Mouse (Mus musculus) liver, embryonic 15.5 days (tissue): ENCODE measurements around the gene Utrn. TPM values are rescaled to one million over a fixed set of nuclear protein-coding genes. Genes with fewer than 3 reads are reported as not detected.

Experiments
- ATAC-seq: fragments of 200-750 bp; cut with Nextera tagmentation; 2 replicates; pipeline ENCODE4 v1.8.0; 2017; ENCODE audit warnings: moderate number of reproducible peaks, mild to moderate bottlenecking, moderate library complexity; ENCODE audit not compliant: insufficient read depth
- H3K27ac ChIP-seq: fragments of 300-500 bp; sonication (generic); replicated peaks from 2 replicates; pipeline ENCODE4 v1.5.1; 2015; ENCODE audit warnings: mild to moderate bottlenecking, inconsistent platforms
- H3K27me3 ChIP-seq: fragments of 300-500 bp; sonication (generic); 2 replicates; pipeline ENCODE4 v1.6.1; 2015; ENCODE audit warnings: mild to moderate bottlenecking, inconsistent platforms
- H3K36me3 ChIP-seq: fragments of 300-500 bp; sonication (generic); replicated peaks from 2 replicates; pipeline ENCODE4 v1.6.1; 2015; ENCODE audit warnings: moderate library complexity, mild to moderate bottlenecking, inconsistent platforms
- H3K4me1 ChIP-seq: fragments of 300-500 bp; sonication (generic); replicated peaks from 2 replicates; pipeline ENCODE4 v1.6.1; 2015; ENCODE audit warnings: inconsistent platforms
- H3K4me2 ChIP-seq: fragments of 300-500 bp; sonication (generic); 2 replicates; pipeline ENCODE4 v1.6.1; 2015; ENCODE audit warnings: moderate library complexity, mild to moderate bottlenecking, inconsistent platforms
- H3K4me3 ChIP-seq: fragments of 300-500 bp; sonication (generic); replicated peaks from 2 replicates; pipeline ENCODE4 v1.5.1; 2015; ENCODE audit warnings: mild to moderate bottlenecking, inconsistent platforms
- H3K9ac ChIP-seq: fragments of 300-500 bp; sonication (generic); 2 replicates; pipeline ENCODE4 v1.6.1; 2015; ENCODE audit warnings: moderate library complexity, mild to moderate bottlenecking, inconsistent platforms
- H3K9me3 ChIP-seq: fragments of 300-500 bp; sonication (generic); replicated peaks from 2 replicates; pipeline ENCODE4 v1.6.1; 2016; ENCODE audit warnings: inconsistent platforms
- WGBS: fragments of 180-500 bp; shearing (Covaris S2); methylation state at CpG from one replicate; pipeline ENCODE4 v1.1.7; 2015; ENCODE audit warnings: mixed read lengths; ENCODE audit not compliant: insufficient replicate concordance; 5-methylcytosine and 5-hydroxymethylcytosine counted together
- polyA plus RNA-seq: library from polyadenylated mRNA; unstranded; fragments of >200 nt; fragmentation: Nextera tagmentation; extraction: Ambion mirVana; gene quantifications from 2 replicates; pipeline ENCODE4 v1.2.1, GENCODE M21; 2015

The Utrn gene
- polyA plus RNA-seq, 1 experiment from 2014 or later: 8.2 TPM

- peak overlapping the region; percentile 83 for H3K27ac ChIP-seq
- H3K9me3 ChIP-seq: no peaks in the 10 kb centered on the region
- no peak for ATAC-seq
- H3K4me3 ChIP-seq: 0 out of 2 replicates have a peak overlapping the region, but pooled peaks have one; percentile 40
- H3K4me1 ChIP-seq: peaks cover 47% of the 10 kb centered on the region
- no peaks in the 10 kb centered on the region for H3K27me3 ChIP-seq
- no peaks in the 10 kb centered on the region for H3K36me3 ChIP-seq
- peak overlapping the region; percentile 69 for H3K4me2 ChIP-seq
- H3K9ac ChIP-seq: no peak overlapping the region
- 33% methylated on average over 4 of the region's 4 CpGs for WGBS
Observed at GRCm38 (mm10) chr10:12813881-12814280, 55.3 kb downstream of the Utrn start.

GRCm38 (mm10) chr10:12813211-12813811, 55.9 kb downstream of the Utrn start:
- Histone ChIP-seq H3K4me2 (peak overlapping the region; percentile 69), H3K36me3 (no peaks in the 10 kb centered on the region), H3K4me3 (peak overlapping the region; percentile 40), H3K9ac (peak overlapping the region; percentile 8; the same call in 1 of the 2 replicates), H3K27ac (peak overlapping the region; percentile 83), H3K4me1 (peaks cover 47% of the 10 kb centered on the region), H3K9me3 (no peaks in the 10 kb centered on the region), H3K27me3 (no peaks in the 10 kb centered on the region)
- 17% methylated on average over 12 of the region's 12 CpGs for WGBS
- ATAC-seq: peak; percentile 89

DNA sequence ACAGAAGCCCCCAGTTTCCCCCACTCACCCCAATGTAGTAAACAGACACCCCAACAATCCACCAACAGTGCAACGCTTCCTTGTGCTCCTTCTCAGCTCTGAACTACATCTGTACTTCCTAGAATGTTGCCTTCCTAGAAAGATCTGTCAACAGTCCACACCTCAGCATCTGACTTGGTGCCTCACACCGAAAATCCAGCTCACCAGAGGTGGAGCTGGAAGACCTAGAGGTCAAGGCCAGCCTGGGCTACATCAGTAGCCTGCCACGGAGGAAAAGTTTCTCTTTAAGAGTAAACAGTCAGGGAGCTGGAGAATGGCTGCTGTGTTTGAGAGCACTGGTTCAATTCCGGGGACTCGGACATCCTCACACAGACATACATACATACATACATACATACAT, 56.5 kb downstream of the Utrn start:
- peaks cover 47% of the 10 kb centered on the region for H3K4me1 ChIP-seq
- peak overlapping the region; percentile 40 for H3K4me3 ChIP-seq
- H3K27ac ChIP-seq: peak overlapping the region; percentile 83
- no peaks in the 10 kb centered on the region for H3K9me3 ChIP-seq
- H3K36me3 ChIP-seq: no peaks in the 10 kb centered on the region
- H3K4me2 ChIP-seq: peak overlapping the region; percentile 69
- H3K9ac ChIP-seq: 0 out of 2 replicates have a peak overlapping the region, but pooled peaks have one; percentile 27
- WGBS: 27% methylated on average over 5 of the region's 5 CpGs
- H3K27me3 ChIP-seq: no peaks in the 10 kb centered on the region
- peak; percentile 69 for ATAC-seq

- no peak overlapping the region for H3K4me2 ChIP-seq
- H3K27ac ChIP-seq: no peak overlapping the region
- H3K9ac ChIP-seq: no peak overlapping the region
- H3K9me3 ChIP-seq: no peaks in the 10 kb centered on the region
- no peaks in the 10 kb centered on the region for H3K36me3 ChIP-seq
- 42% methylated on average over 2 of the region's 2 CpGs for whole genome bisulfite sequencing
- no peak overlapping the region for H3K4me3 ChIP-seq
- ATAC-seq: no peak
- H3K27me3 ChIP-seq: no peaks in the 10 kb centered on the region
- H3K4me1 ChIP-seq: peaks cover 49% of the 10 kb centered on the region
Observed at GRCm38 (mm10) chr10:12810816-12811215, 58.3 kb downstream of the Utrn start.

GRCm38 (mm10) chr10:12809702-12810101, 59.5 kb downstream of the Utrn start:
- H3K4me3 ChIP-seq: no peak overlapping the region
- no peaks in the 10 kb centered on the region for H3K27me3 ChIP-seq
- no peaks in the 10 kb centered on the region for H3K36me3 ChIP-seq
- peaks cover 44% of the 10 kb centered on the region for H3K4me1 ChIP-seq
- 24% methylated on average over 3 of the region's 3 CpGs for WGBS
- H3K4me2 ChIP-seq: no peak overlapping the region
- H3K27ac ChIP-seq: no peak overlapping the region
- no peak overlapping the region for H3K9ac ChIP-seq
- no peak for ATAC-seq
- H3K9me3 ChIP-seq: no peaks in the 10 kb centered on the region

DNA sequence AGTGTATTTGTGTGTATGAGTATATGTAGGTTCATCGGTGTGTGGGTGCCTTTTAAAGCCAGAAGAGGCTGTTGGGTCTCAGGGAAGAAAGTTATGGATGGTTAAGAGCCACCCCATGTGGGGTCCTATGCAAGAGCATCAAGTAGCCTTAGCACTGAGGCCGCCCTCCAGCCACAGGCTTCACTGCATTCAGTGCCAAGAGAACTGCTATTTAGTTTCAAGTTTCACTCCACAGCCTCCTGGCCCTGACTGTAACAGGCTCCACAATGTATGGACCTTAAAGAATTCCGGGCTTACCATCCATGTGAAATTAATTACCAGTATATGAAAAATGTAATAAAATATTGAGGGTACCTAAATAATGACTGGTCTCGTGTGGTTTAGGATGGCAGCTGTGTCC, 60.7 kb downstream of the Utrn start:
- H3K9me3 ChIP-seq: no peaks in the 10 kb centered on the region
- ATAC-seq: no peak
- H3K9ac ChIP-seq: no peak overlapping the region
- H3K4me3 ChIP-seq: no peak overlapping the region
- no peaks in the 10 kb centered on the region for H3K36me3 ChIP-seq
- H3K27ac ChIP-seq: no peak overlapping the region
- 68% methylated on average over 4 of the region's 4 CpGs for WGBS
- peaks cover 32% of the 10 kb centered on the region for H3K4me1 ChIP-seq
- H3K4me2 ChIP-seq: no peak overlapping the region
- H3K27me3 ChIP-seq: no peaks in the 10 kb centered on the region

GRCm38 (mm10) chr10:12807706-12808105, 61.5 kb downstream of the Utrn start:
- no peak for ATAC-seq
- Histone ChIP-seq H3K9ac (no peak overlapping the region), H3K4me3 (no peak overlapping the region), H3K4me2 (no peak overlapping the region), H3K9me3 (no peaks in the 10 kb centered on the region), H3K27me3 (no peaks in the 10 kb centered on the region), H3K27ac (no peak overlapping the region), H3K36me3 (no peaks in the 10 kb centered on the region), H3K4me1 (peaks cover 24% of the 10 kb centered on the region)
- WGBS: 73% methylated on average over 9 of the region's 9 CpGs

- ATAC-seq: no peak
- H3K27ac ChIP-seq: no peak overlapping the region
- no peak overlapping the region for H3K4me2 ChIP-seq
- H3K36me3 ChIP-seq: no peaks in the 10 kb centered on the region
- no peaks in the 10 kb centered on the region for H3K9me3 ChIP-seq
- H3K9ac ChIP-seq: no peak overlapping the region
- H3K27me3 ChIP-seq: no peaks in the 10 kb centered on the region
- peaks cover 9% of the 10 kb centered on the region for H3K4me1 ChIP-seq
- WGBS: 48% methylated on average over 2 of the region's 2 CpGs
- H3K4me3 ChIP-seq: no peak overlapping the region
Observed at GRCm38 (mm10) chr10:12805826-12806225, 63.3 kb downstream of the Utrn start.

- no peak overlapping the region for H3K4me2 ChIP-seq
- no peaks in the 10 kb centered on the region for H3K36me3 ChIP-seq
- no peaks in the 10 kb centered on the region for H3K9me3 ChIP-seq
- H3K4me3 ChIP-seq: no peak overlapping the region
- H3K4me1 ChIP-seq: peaks cover 4% of the 10 kb centered on the region; the same call in 1 of the 2 replicates
- no peak overlapping the region for H3K27ac ChIP-seq
- no peak overlapping the region for H3K9ac ChIP-seq
- no peak for ATAC-seq
- 67% methylated on average over 1 of the region's 1 CpGs for WGBS
- no peaks in the 10 kb centered on the region for H3K27me3 ChIP-seq
Observed at GRCm38 (mm10) chr10:12803939-12804338, 65.2 kb downstream of the Utrn start.

DNA sequence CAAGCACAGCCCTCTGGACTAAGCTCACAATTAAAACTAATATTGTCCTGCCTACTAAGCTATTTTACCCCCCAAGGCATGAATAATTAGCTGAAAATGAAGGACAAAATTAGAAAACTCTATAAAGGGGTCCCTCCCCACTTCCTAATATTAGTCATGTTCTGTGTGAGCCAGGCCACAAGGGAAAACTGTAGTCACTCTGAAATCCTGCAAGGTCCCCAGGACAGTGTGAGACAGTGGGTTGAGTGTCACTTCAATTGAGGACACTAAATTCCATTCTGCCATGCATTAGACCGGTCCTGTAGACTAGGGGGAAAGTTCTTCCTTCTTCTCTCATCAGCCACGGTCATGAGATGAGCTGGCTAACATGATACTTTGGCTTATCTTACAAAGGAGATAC, 69.7 kb downstream of the Utrn start:
- WGBS: 71% methylated on average over 2 of the region's 2 CpGs
- no peaks in the 10 kb centered on the region for H3K9me3 ChIP-seq
- H3K27ac ChIP-seq: no peak overlapping the region
- H3K36me3 ChIP-seq: no peaks in the 10 kb centered on the region
- H3K4me1 ChIP-seq: no peaks in the 10 kb centered on the region
- H3K27me3 ChIP-seq: no peaks in the 10 kb centered on the region
- H3K4me3 ChIP-seq: no peak overlapping the region
- no peak for ATAC-seq
- H3K9ac ChIP-seq: no peak overlapping the region
- no peak overlapping the region for H3K4me2 ChIP-seq

DNA sequence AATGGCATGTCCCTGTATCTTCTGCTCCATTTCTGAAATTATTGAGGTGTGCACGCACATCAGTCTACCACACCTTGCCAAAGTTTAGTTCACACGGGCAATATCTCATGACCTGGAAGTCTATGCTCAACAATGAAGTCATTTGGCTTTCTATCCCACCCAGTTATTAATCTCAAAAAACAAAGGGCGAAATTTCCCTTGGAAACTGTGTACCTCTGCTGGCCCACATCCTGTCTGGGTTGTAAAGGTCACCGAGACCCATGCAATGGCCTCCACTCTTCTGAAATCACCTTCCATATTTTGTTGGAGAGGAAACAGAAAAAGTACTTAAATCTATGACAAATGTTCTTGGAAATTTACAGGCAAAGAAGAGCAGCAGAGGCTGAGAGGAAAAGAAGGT, 70.9 kb downstream of the Utrn start:
- Histone ChIP-seq H3K9ac (no peak overlapping the region), H3K36me3 (no peaks in the 10 kb centered on the region), H3K27ac (no peak overlapping the region), H3K4me2 (no peak overlapping the region), H3K27me3 (no peaks in the 10 kb centered on the region), H3K4me3 (no peak overlapping the region), H3K9me3 (no peaks in the 10 kb centered on the region), H3K4me1 (no peaks in the 10 kb centered on the region)
- 62% methylated on average over 4 of the region's 4 CpGs for WGBS
- ATAC-seq: no peak

DNA sequence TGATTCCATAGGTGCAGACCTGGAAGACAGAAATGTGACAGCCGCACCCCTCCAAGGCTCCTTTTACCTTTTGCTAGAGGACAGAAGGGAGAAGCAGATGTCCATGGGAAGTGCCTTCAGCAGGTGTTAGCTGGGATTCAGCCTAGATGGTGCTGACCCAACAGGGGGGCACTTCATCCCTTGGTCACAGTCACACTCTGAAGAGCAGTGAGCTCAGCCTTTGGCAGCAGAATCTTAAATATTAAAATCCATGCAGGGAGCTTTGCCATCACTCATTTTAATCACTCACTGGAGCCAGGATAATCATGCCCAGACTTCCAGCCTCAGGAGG, 72.7 kb downstream of the Utrn start:
- H3K27ac ChIP-seq: no peak overlapping the region
- H3K27me3 ChIP-seq: no peaks in the 10 kb centered on the region
- H3K9ac ChIP-seq: no peak overlapping the region
- no peak overlapping the region for H3K4me3 ChIP-seq
- H3K4me1 ChIP-seq: no peaks in the 10 kb centered on the region
- 64% methylated on average over 1 of the region's 1 CpGs for WGBS
- H3K9me3 ChIP-seq: no peaks in the 10 kb centered on the region
- ATAC-seq: no peak
- no peak overlapping the region for H3K4me2 ChIP-seq
- H3K36me3 ChIP-seq: no peaks in the 10 kb centered on the region
